Mouse (Mus musculus): ENCODE results near the gene Ccser2. TPM values are rescaled to one million over a fixed set of nuclear protein-coding genes. Genes with fewer than 3 reads are reported as not detected.

Gene Ccser2
- total and polyA plus RNA-seq, 3 experiments: 63.1 to 122 (median 106) TPM

DNA sequence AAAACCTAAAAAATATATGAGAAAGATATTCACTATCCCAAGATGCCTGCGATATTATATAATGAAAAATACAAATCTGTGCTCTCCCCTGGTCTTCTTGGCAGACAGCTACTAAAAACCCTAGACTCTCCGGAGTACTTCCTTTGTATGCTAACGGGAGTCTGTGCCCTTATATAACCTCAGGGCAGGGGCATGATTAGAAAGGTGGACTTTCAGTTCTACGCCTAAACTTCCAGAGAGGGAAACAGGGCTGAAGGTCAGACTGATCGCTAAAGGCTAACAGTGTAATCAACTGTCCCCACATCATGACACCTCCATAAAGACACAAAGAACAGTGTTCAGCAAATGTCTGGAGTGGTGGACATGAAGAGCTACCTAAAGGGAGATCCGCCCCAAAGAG lies 11.3 kb downstream of the Ccser2 start:
- H3K27ac ChIP-seq: no peak overlapping the region
- intact Hi-C loops (cut with DNase I): no loop called here
- peaks cover 11% of the 10 kb centered on the region for H3K79me2 ChIP-seq (replicated peaks; ENCODE audit: control insufficient read depth, insufficient read depth, low read length)
- no peaks in the 10 kb centered on the region for H3K27me3 ChIP-seq (ENCODE audit: control insufficient read depth, insufficient read depth, low read length)
- no peak overlapping the region for H3K4me3 ChIP-seq
- WGBS: 41% methylated on average over 6 of the region's 6 CpGs
- DNase-seq: no peak
- peaks cover 6% of the 10 kb centered on the region for H3K4me1 ChIP-seq (ENCODE audit: control insufficient read depth, insufficient read depth, low read length)
- peaks cover 8% of the 10 kb centered on the region for H3K36me3 ChIP-seq (ENCODE audit: control insufficient read depth, insufficient read depth, low read length)
- TF ChIP-seq CTCF (IDR thresholded peaks at IDR 0.05): no peak
- TF ChIP-seq EP300 (IDR thresholded peaks at IDR 0.05; ENCODE audit: insufficient read depth, low read depth, low read length): no peak
- no peak for TF ChIP-seq POLR2A (IDR thresholded peaks at IDR 0.05; ENCODE audit: insufficient read depth, low read depth, low read length)
- H3K9ac ChIP-seq (ENCODE audit: low read depth, low read length): no peak overlapping the region

DNA sequence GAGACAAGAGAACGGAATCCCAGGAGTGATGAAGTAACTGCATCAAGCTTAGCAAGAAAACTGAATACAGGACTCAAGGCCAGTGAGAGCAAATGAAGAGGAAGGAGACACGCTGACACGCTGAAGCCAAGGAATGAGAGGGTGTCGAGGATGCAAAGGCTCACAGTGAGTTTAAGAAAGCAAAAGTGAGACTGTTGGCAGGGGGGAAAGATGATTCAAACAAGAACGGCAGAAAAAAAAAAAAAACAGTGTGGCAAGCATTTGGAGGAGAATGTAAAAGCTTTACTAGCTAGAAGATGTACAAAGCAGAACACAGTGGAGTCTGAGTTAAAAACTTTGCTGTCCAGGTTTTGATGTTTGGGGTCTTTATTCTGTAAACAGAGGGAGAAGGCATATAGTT lies 11.9 kb downstream of the Ccser2 start:
- DNase-seq: no peak
- peaks cover 6% of the 10 kb centered on the region for H3K4me1 ChIP-seq (ENCODE audit: control insufficient read depth, insufficient read depth, low read length)
- TF ChIP-seq CTCF (IDR thresholded peaks at IDR 0.05): no peak
- no peak for TF ChIP-seq EP300 (IDR thresholded peaks at IDR 0.05; ENCODE audit: insufficient read depth, low read depth, low read length)
- H3K27ac ChIP-seq: no peak overlapping the region
- H3K9ac ChIP-seq (ENCODE audit: low read depth, low read length): no peak overlapping the region
- intact Hi-C loops (cut with DNase I): no loop called here
- H3K79me2 ChIP-seq (replicated peaks; ENCODE audit: control insufficient read depth, insufficient read depth, low read length): peaks cover 11% of the 10 kb centered on the region
- WGBS: 44% methylated on average over 5 of the region's 5 CpGs
- H3K27me3 ChIP-seq (ENCODE audit: control insufficient read depth, insufficient read depth, low read length): no peaks in the 10 kb centered on the region
- peaks cover 9% of the 10 kb centered on the region for H3K36me3 ChIP-seq (ENCODE audit: control insufficient read depth, insufficient read depth, low read length)
- no peak overlapping the region for H3K4me3 ChIP-seq

DNA sequence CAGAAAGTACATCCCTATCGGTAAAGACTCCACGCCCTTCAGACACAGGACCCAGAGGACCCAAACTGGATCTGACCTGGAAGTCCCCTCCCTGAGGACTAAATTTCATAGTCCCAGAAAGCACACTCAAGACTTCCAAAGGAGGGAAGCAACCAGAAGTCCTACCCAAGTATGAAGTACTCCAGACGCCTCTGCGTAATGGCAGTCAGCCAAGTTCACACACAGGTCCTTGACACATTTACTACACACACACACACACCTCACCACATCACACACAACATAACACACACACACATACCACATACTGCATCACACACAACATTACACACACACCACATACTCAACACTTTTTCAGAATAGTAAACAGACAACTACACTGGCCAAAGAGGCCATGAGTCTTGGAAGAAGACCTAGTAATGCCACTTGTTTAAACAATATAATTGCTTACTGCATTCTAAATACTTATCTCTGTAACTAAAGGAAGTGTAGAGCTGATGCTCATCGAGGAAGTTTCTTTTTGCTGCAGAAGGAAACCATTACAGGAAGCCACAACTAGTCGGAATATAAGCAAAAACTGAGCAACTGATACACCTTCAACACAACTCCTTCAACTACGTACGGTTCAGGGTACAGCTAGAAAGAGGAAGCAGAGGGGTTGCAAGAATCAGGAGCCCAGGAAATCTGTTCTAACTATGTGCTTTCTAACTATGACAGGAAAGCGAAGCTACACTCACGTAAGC lies 15.7 kb downstream of the Ccser2 start:
- 53% methylated on average over 10 of the region's 10 CpGs for WGBS

DNA sequence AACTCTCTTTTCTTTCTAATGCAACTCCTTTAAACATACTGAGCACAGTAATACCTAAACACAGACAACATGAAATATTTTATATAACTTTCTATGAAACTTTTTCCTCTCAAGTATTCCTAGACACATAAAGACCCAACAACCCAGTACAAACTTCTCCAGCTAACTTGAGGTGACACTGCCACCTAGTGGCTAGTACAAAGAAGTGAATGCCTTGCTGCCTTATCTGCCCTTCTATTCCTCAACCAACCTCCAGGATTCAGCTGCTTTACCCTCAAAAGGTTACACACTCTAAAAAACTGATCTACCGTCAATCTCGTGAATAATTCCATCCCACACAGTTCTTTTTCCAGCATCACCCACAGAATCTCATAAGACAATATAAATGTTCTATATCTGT lies 16.4 kb downstream of the Ccser2 start:
- Histone ChIP-seq H3K79me2 (replicated peaks; ENCODE audit: control insufficient read depth, insufficient read depth, low read length) (peaks cover 7% of the 10 kb centered on the region), H3K27ac (no peak overlapping the region), H3K27me3 (ENCODE audit: control insufficient read depth, insufficient read depth, low read length) (no peaks in the 10 kb centered on the region), H3K9ac (ENCODE audit: low read depth, low read length) (no peak overlapping the region), H3K4me1 (ENCODE audit: control insufficient read depth, insufficient read depth, low read length) (peaks cover 6% of the 10 kb centered on the region), H3K36me3 (ENCODE audit: control insufficient read depth, insufficient read depth, low read length) (peaks cover 4% of the 10 kb centered on the region), H3K4me3 (no peak overlapping the region)
- peak; percentile 93 for TF ChIP-seq CTCF (IDR thresholded peaks at IDR 0.05)
- TF ChIP-seq POLR2A (IDR thresholded peaks at IDR 0.05; ENCODE audit: insufficient read depth, low read depth, low read length): no peak
- DNase-seq: no peak
- intact Hi-C loops (cut with DNase I): loop anchor here (1.0 to 5.0 kb wide), 3 partner anchors 19 to 85 kb away; no protein-coding TSS in a partner anchor
- WGBS: 11% methylated on average over 2 of the region's 2 CpGs

More for the DNA sequence above, 15.7 kb downstream of the Ccser2 start:
- no peak for TF ChIP-seq EP300 (IDR thresholded peaks at IDR 0.05; ENCODE audit: insufficient read depth, low read depth, low read length)
- Histone ChIP-seq H3K27me3 (ENCODE audit: control insufficient read depth, insufficient read depth, low read length) (no peaks in the 10 kb centered on the region), H3K36me3 (ENCODE audit: control insufficient read depth, insufficient read depth, low read length) (peaks cover 4% of the 10 kb centered on the region), H3K4me1 (ENCODE audit: control insufficient read depth, insufficient read depth, low read length) (peaks cover 6% of the 10 kb centered on the region), H3K79me2 (replicated peaks; ENCODE audit: control insufficient read depth, insufficient read depth, low read length) (peaks cover 5% of the 10 kb centered on the region), H3K4me3 (no peak overlapping the region), H3K27ac (no peak overlapping the region), H3K9ac (ENCODE audit: low read depth, low read length) (no peak overlapping the region)
- DNase-seq: no peak
- intact Hi-C loops (cut with DNase I): loop anchor here (1.0 to 5.0 kb wide), 3 partner anchors 20 to 86 kb away; no protein-coding TSS in a partner anchor

- H3K27me3 ChIP-seq (ENCODE audit: control insufficient read depth, insufficient read depth, low read length): no peaks in the 10 kb centered on the region
- 40% methylated on average over 5 of the region's 5 CpGs for WGBS
- no peaks in the 10 kb centered on the region; the same call in none of the 2 replicates for H3K4me1 ChIP-seq (ENCODE audit: control insufficient read depth, insufficient read depth, low read length)
- no peak overlapping the region; the same call in 1 of the 2 replicates for H3K9ac ChIP-seq (ENCODE audit: low read depth, low read length)
- peaks cover 3% of the 10 kb centered on the region for H3K36me3 ChIP-seq (ENCODE audit: control insufficient read depth, insufficient read depth, low read length)
- H3K79me2 ChIP-seq (replicated peaks; ENCODE audit: control insufficient read depth, insufficient read depth, low read length): peaks cover 4% of the 10 kb centered on the region
- no peak overlapping the region for H3K27ac ChIP-seq
- intact Hi-C loops (cut with DNase I): no loop called here
- no peak overlapping the region for H3K4me3 ChIP-seq
- no peak for DNase-seq
- TF ChIP-seq POLR2A (IDR thresholded peaks at IDR 0.05; ENCODE audit: insufficient read depth, low read depth, low read length) (no peak), CTCF (IDR thresholded peaks at IDR 0.05) (no peak), EP300 (IDR thresholded peaks at IDR 0.05; ENCODE audit: insufficient read depth, low read depth, low read length) (no peak)
These were observed 25.9 kb downstream of the Ccser2 start for GRCm38 (mm10) chr14:36942716-36943115.

DNA sequence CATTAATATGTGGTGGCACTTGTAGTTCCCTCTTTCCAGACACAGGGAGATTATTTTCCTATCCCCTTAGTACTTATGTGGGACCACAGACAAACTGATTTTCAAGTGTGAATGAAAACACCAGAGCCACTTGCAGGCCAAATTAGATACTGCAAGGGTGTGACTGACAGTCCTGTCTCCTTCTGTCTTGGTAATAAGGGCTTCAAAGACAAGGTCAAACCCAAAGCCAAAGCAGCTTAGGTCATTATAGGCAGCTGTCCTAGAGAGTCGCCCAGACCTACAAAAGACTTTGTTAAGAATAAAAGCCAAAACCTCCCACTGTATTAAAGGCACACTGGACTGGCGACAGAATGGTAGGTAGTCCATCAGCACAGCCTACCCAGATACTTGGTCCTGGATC lies 30.6 kb downstream of the Ccser2 start:
- H3K27me3 ChIP-seq (ENCODE audit: control insufficient read depth, insufficient read depth, low read length): no peaks in the 10 kb centered on the region
- intact Hi-C loops (cut with DNase I): loop anchor here (1.0 to 5.0 kb wide), 3 partner anchors 41 to 94 kb away; no protein-coding TSS in a partner anchor
- WGBS: 73% methylated on average over 2 of the region's 2 CpGs
- peaks cover 1% of the 10 kb centered on the region; the same call in 1 of the 2 replicates for H3K79me2 ChIP-seq (replicated peaks; ENCODE audit: control insufficient read depth, insufficient read depth, low read length)
- no peak overlapping the region for H3K4me3 ChIP-seq
- no peak for DNase-seq
- H3K4me1 ChIP-seq (ENCODE audit: control insufficient read depth, insufficient read depth, low read length): peaks cover 2% of the 10 kb centered on the region
- no peak overlapping the region for H3K27ac ChIP-seq
- H3K9ac ChIP-seq (ENCODE audit: low read depth, low read length): no peak overlapping the region
- TF ChIP-seq CTCF (IDR thresholded peaks at IDR 0.05) (no peak), EP300 (IDR thresholded peaks at IDR 0.05; ENCODE audit: insufficient read depth, low read depth, low read length) (no peak), POLR2A (IDR thresholded peaks at IDR 0.05; ENCODE audit: insufficient read depth, low read depth, low read length) (no peak)
- H3K36me3 ChIP-seq (ENCODE audit: control insufficient read depth, insufficient read depth, low read length): peaks cover 10% of the 10 kb centered on the region
